Mouse (Mus musculus) layer of hippocampus, adult 18-20 months (tissue): Measurements from ENCODE around the gene Draxin. TPM values are rescaled to one million over a fixed set of nuclear protein-coding genes. Genes with fewer than 3 reads are reported as not detected.
"Not testable (repeated sequence)": the region's sequence is repeated elsewhere in the genome, so short reads cannot be mapped to it uniquely, and the experiment has no call there.

ENCODE experiments used
- DNase-seq, 2 experiments: peaks; one replicate each; pipeline ENCODE4 v3.0.0; 2022; ENCODE audit warnings: low spot score in 2 of 2
- microRNA-seq, 2 experiments: library from miRNA; unstranded; fragments of <30 nt; microRNA quantifications; one replicate each; pipeline ENCODE4 v1.2.0; 2021
- total RNA-seq, 2 experiments: library from RNA; stranded (reverse); gene quantifications; 2 replicates each; pipeline ENCODE4 v1.2.3; 2021

The Draxin gene
- total RNA-seq, 2 experiments from 2014 or later: 0.15 to 0.27 TPM

- DNase-seq: no peak
These were observed 72.2 kb downstream of the Draxin start for GRCm38 (mm10) chr4:148058218-148058819.

- no peak for DNase-seq
These were observed 72.8 kb downstream of the Draxin start for GRCm38 (mm10) chr4:148057661-148058209.

GRCm38 (mm10) chr4:148056801-148057200 lies 73.7 kb downstream of the Draxin start:
- DNase-seq: no peak

- DNase-seq: no peak
These were observed 74.3 kb downstream of the Draxin start for GRCm38 (mm10) chr4:148056246-148056645.

GRCm38 (mm10) chr4:148054961-148055695 lies 75.4 kb downstream of the Draxin start:
- DNase-seq: no peak

- DNase-seq: peak; percentile 81 to 87
These were observed 77.0 kb downstream of the Draxin start for GRCm38 (mm10) chr4:148053417-148053920.

- no peak for DNase-seq
These were observed 77.5 kb downstream of the Draxin start for GRCm38 (mm10) chr4:148052976-148053375.

- no peak for DNase-seq
These were observed 78.6 kb downstream of the Draxin start for GRCm38 (mm10) chr4:148051886-148052285.

GRCm38 (mm10) chr4:148051046-148051776 lies 79.3 kb downstream of the Draxin start:
- no peak for DNase-seq

- DNase-seq: not testable (repeated sequence)
These were observed 80.0 kb downstream of the Draxin start for GRCm38 (mm10) chr4:148050396-148050914.

Small RNA genes within 50 kb of the gene (microRNA-seq; reads per million reads assigned to microRNA genes)
- 0 to 0.20 reads per million in 2 experiments for gene Mir7022

Other genes starting within 250 kb of the Draxin start
- 100 to 1,000 TPM; 204 to 206 TPM for gene Mfn2, start 226.0 kb downstream of the Draxin start, total RNA-seq
- gene Plod1, start 193.9 kb downstream of the Draxin start, total RNA-seq: 10 to 100 TPM; 20.1 to 20.3 TPM
- gene 2510039O18Rik, start 189.8 kb downstream of the Draxin start, total RNA-seq: 10 to 100 TPM; 28.2 to 30.1 TPM
- gene Nppb, start 144.9 kb downstream of the Draxin start, total RNA-seq: not detected
- gene Nppa, start 130.0 kb downstream of the Draxin start, total RNA-seq: not detected
- 10 to 100 TPM; 79.0 to 82.0 TPM for gene Clcn6, start 91.9 kb downstream of the Draxin start, total RNA-seq
- gene Mthfr, start 91.6 kb downstream of the Draxin start, total RNA-seq: 10 to 100 TPM; 28.0 to 30.8 TPM
- 1 to 10 TPM; 6.3 to 7.6 TPM for gene Agtrap, start 42.7 kb downstream of the Draxin start, total RNA-seq
- 10 to 100 TPM; 11.2 to 13.1 TPM for gene Mad2l2, start 314 bp downstream of the Draxin start, total RNA-seq
- gene Fbxo6, start 21.4 kb upstream of the Draxin start, total RNA-seq: 10 to 100 TPM; 30.3 to 33.3 TPM
- gene Fbxo44, start 29.8 kb upstream of the Draxin start, total RNA-seq: 100 to 1,000 TPM; 133 to 136 TPM
- 100 to 1,000 TPM; 118 TPM for gene Fbxo2, start 29.9 kb upstream of the Draxin start, total RNA-seq
- gene Disp3, start 157.3 kb upstream of the Draxin start, total RNA-seq: 10 to 100 TPM; 34.2 to 37.7 TPM